8 mouse cellular contexts compared by ENCODE assay signal in genomic region chr4:141853437-141853836, GRCm38 (mm10). TPM values are rescaled to one million over a fixed set of nuclear protein-coding genes. Genes with fewer than 3 reads are reported as not detected.
A peak's percentile ranks its signal among the peaks of the same experiment; 100 is the strongest.
DNase-seq lines count a peak whose midpoint lies in the region; ATAC-seq and TF ChIP-seq lines count a peak whose summit lies in the region.

No protein-coding gene starts in this region.

- H3K27ac ChIP-seq in heart, adult 2 months, result no peak overlapping the region
- H3K27ac ChIP-seq in midbrain, embryonic 14.5 days (replicated peaks; ENCODE audit: low read depth, low read length), result no peak overlapping the region
- H3K27ac ChIP-seq in midbrain, embryonic 15.5 days, result no peak overlapping the region
- no peak overlapping the region for H3K27ac ChIP-seq in midbrain, postnatal 0 days (ENCODE audit: low read depth, low read length)

- 67% methylated on average over 9 of the region's 9 CpGs for WGBS in heart, adult 2 months
- WGBS in midbrain, embryonic 14.5 days, result 76% methylated on average over 9 of the region's 9 CpGs
- 71% methylated on average over 9 of the region's 9 CpGs for WGBS in midbrain, embryonic 15.5 days
- 72% methylated on average over 9 of the region's 9 CpGs for WGBS in midbrain, postnatal 0 days

- no peak for DNase-seq in heart, adult 2 months
- no peak for DNase-seq in heart, adult 8-10 months (ENCODE audit: low spot score)
- DNase-seq in midbrain, embryonic 14.5 days, result peak; percentile 85
- DNase-seq in T-cell, adult 2 months (ENCODE audit: low spot score), result peak; percentile 18
- peak; percentile 71 for DNase-seq in midbrain, postnatal 0 days (ENCODE audit: low spot score)
- DNase-seq in layer of hippocampus, adult 9-10 months (ENCODE audit: low spot score), result no peak

- H3K4me1 ChIP-seq in heart, adult 2 months (ENCODE audit: control insufficient read depth, insufficient read depth, low read length), result peaks cover 1% of the 10 kb centered on the region; the same call in 1 of the 2 replicates
- no peaks in the 10 kb centered on the region for H3K4me1 ChIP-seq in midbrain, embryonic 14.5 days (ENCODE audit: control insufficient read depth, insufficient read depth, low read length)
- 0 out of 2 replicates have a peak, but pooled peaks cover 2% of the 10 kb centered on the region for H3K4me1 ChIP-seq in midbrain, embryonic 15.5 days
- H3K4me1 ChIP-seq in midbrain, postnatal 0 days (ENCODE audit: insufficient read depth, low read length), result no peaks in the 10 kb centered on the region

- H3K27me3 ChIP-seq in heart, adult 2 months (ENCODE audit: control insufficient read depth, insufficient read depth, low read length), result no peaks in the 10 kb centered on the region
- H3K27me3 ChIP-seq in midbrain, embryonic 14.5 days (ENCODE audit: control insufficient read depth, insufficient read depth, low read length), result no peaks in the 10 kb centered on the region
- H3K27me3 ChIP-seq in midbrain, embryonic 15.5 days (replicated peaks), result no peaks in the 10 kb centered on the region
- no peaks in the 10 kb centered on the region for H3K27me3 ChIP-seq in midbrain, postnatal 0 days (ENCODE audit: insufficient read depth, low read length)

- TF ChIP-seq POLR2A in heart, adult 2 months (IDR thresholded peaks at IDR 0.05; ENCODE audit: insufficient read depth, low read depth, low read length), result no peak

- no peak overlapping the region for H3K4me2 ChIP-seq in midbrain, embryonic 14.5 days (ENCODE audit: low read length)
- no peak overlapping the region for H3K4me2 ChIP-seq in midbrain, embryonic 15.5 days
- H3K4me2 ChIP-seq in midbrain, postnatal 0 days (ENCODE audit: low read depth, low read length, poor library complexity, severe bottlenecking), result no peak overlapping the region

- no peak overlapping the region for H3K9ac ChIP-seq in heart, adult 2 months (ENCODE audit: low read depth, low read length)
- no peak overlapping the region for H3K9ac ChIP-seq in midbrain, embryonic 14.5 days (replicated peaks; ENCODE audit: low read length)
- no peak overlapping the region for H3K9ac ChIP-seq in midbrain, embryonic 15.5 days
- no peak overlapping the region for H3K9ac ChIP-seq in midbrain, postnatal 0 days (replicated peaks; ENCODE audit: low read length, poor library complexity, severe bottlenecking)

- H3K4me3 ChIP-seq in heart, adult 2 months, result no peak overlapping the region
- H3K4me3 ChIP-seq in midbrain, embryonic 14.5 days (replicated peaks; ENCODE audit: low read depth, low read length), result no peak overlapping the region
- no peak overlapping the region for H3K4me3 ChIP-seq in midbrain, embryonic 15.5 days
- H3K4me3 ChIP-seq in midbrain, postnatal 0 days (ENCODE audit: low read depth, low read length), result no peak overlapping the region

- peak; percentile 81 for TF ChIP-seq CTCF in heart, adult 2 months (IDR thresholded peaks at IDR 0.05)
- TF ChIP-seq CTCF in midbrain, postnatal 0 days (IDR thresholded peaks at IDR 0.05), result peak; percentile 85

- no peaks in the 10 kb centered on the region for H3K36me3 ChIP-seq in heart, adult 2 months (ENCODE audit: control insufficient read depth, insufficient read depth, low read length)
- H3K36me3 ChIP-seq in midbrain, embryonic 14.5 days (ENCODE audit: control insufficient read depth, insufficient read depth, low read length), result no peaks in the 10 kb centered on the region
- no peaks in the 10 kb centered on the region for H3K36me3 ChIP-seq in midbrain, embryonic 15.5 days (replicated peaks)
- no peaks in the 10 kb centered on the region for H3K36me3 ChIP-seq in midbrain, postnatal 0 days (ENCODE audit: insufficient read depth, low read length)

- no peak for ATAC-seq in midbrain, embryonic 14.5 days (ENCODE audit: low FRiP score, low TSS enrichment)
- ATAC-seq in midbrain, embryonic 15.5 days (replicated peaks), result no peak
- ATAC-seq in erythroblast, adult 5-6 weeks (replicated peaks; ENCODE audit: low FRiP score, poor library complexity, severe bottlenecking), result peak; percentile 63; the same call in 1 of the 2 replicates
- ATAC-seq in midbrain, postnatal 0 days (ENCODE audit: low FRiP score), result no peak

- no peaks in the 10 kb centered on the region for H3K79me2 ChIP-seq in heart, adult 2 months (replicated peaks; ENCODE audit: control insufficient read depth, insufficient read depth, low read length)

- intact Hi-C loops in heart, adult 2 months (cut with DNase I), result loop anchor here (1.0 kb wide), 2 partner anchors 43 to 235 kb away; partner anchors contain the start of gene Tmem82

- 0 out of 2 replicates have a peak, but pooled peaks have one; percentile 34 for TF ChIP-seq EP300 in heart, adult 2 months (IDR thresholded peaks at IDR 0.05; ENCODE audit: insufficient read depth, low read depth, low read length)

- H3K9me3 ChIP-seq in midbrain, embryonic 14.5 days (ENCODE audit: control insufficient read depth, low read length), result no peaks in the 10 kb centered on the region
- H3K9me3 ChIP-seq in midbrain, embryonic 15.5 days, result no peaks in the 10 kb centered on the region
- H3K9me3 ChIP-seq in midbrain, postnatal 0 days (ENCODE audit: low read length), result no peaks in the 10 kb centered on the region

RNA-seq across cellular contexts. Expression of gene Ctrc, which starts 7.3 kb away (rescaled TPM):
- total RNA-seq in heart, adult 2 months (2021), result not detected
- polyA plus RNA-seq in heart, adult 2 months (2012; rRNA removed), result not detected in 2 replicates
- not detected for total RNA-seq in heart, adult 8-10 months (2022)
- polyA plus RNA-seq in midbrain, embryonic 14.5 days (2014; fragmentation: Nextera tagmentation; extraction: Ambion mirVana), result not detected in 2 replicates
- not detected in 2 replicates for polyA plus RNA-seq in midbrain, embryonic 15.5 days (2015; fragmentation: Nextera tagmentation; extraction: Ambion mirVana)
- not detected in 2 replicates for total RNA-seq in erythroblast, adult 5-6 weeks (2015; ENCODE audit: low replicate concordance)
- not detected in 2 replicates for total RNA-seq in erythroblast, adult 5-6 weeks (2017; ENCODE audit: low replicate concordance)
- total RNA-seq in midbrain, postnatal 0 days (2014; rRNA removed), result not detected in 2 replicates
- not detected in 2 replicates for polyA plus RNA-seq in midbrain, postnatal 0 days (2015; fragmentation: Nextera tagmentation; extraction: Ambion mirVana)

RNA-seq across cellular contexts. Expression of gene Efhd2, which starts 21.3 kb away (rescaled TPM):
- total RNA-seq in heart, adult 2 months (2021), result 10 to 100 TPM; 19.4 to 21.2 TPM
- 28.4 and 33.0 TPM in 2 replicates for polyA plus RNA-seq in heart, adult 2 months (2012; rRNA removed)
- total RNA-seq in heart, adult 8-10 months (2022), result 10 to 100 TPM; 18.1 to 21.4 (median 19.6) TPM
- 53.8 and 54.0 TPM in 2 replicates for polyA plus RNA-seq in midbrain, embryonic 14.5 days (2014; fragmentation: Nextera tagmentation; extraction: Ambion mirVana)
- polyA plus RNA-seq in midbrain, embryonic 15.5 days (2015; fragmentation: Nextera tagmentation; extraction: Ambion mirVana), result 71.5 and 82.6 TPM in 2 replicates
- total RNA-seq in erythroblast, adult 5-6 weeks (2015; ENCODE audit: low replicate concordance), result 17.6 and 22.5 TPM in 2 replicates
- 13.9 and 19.6 TPM in 2 replicates for total RNA-seq in erythroblast, adult 5-6 weeks (2017; ENCODE audit: low replicate concordance)
- 38.8 TPM in 2 replicates for total RNA-seq in midbrain, postnatal 0 days (2014; rRNA removed)
- polyA plus RNA-seq in midbrain, postnatal 0 days (2015; fragmentation: Nextera tagmentation; extraction: Ambion mirVana), result 49.0 and 54.8 TPM in 2 replicates

RNA-seq across cellular contexts. Expression of gene Cela2a, which starts 27.5 kb away (rescaled TPM):
- not detected for total RNA-seq in heart, adult 2 months (2021)
- polyA plus RNA-seq in heart, adult 2 months (2012; rRNA removed), result 0.26 and 0.62 TPM in 2 replicates
- 1 to 10 TPM in 1 of 4 experiments, not detected in 3; 1.0 TPM for total RNA-seq in heart, adult 8-10 months (2022)
- not detected in 2 replicates for polyA plus RNA-seq in midbrain, embryonic 14.5 days (2014; fragmentation: Nextera tagmentation; extraction: Ambion mirVana)
- 0.36 and 0.43 TPM in 2 replicates for polyA plus RNA-seq in midbrain, embryonic 15.5 days (2015; fragmentation: Nextera tagmentation; extraction: Ambion mirVana)
- total RNA-seq in erythroblast, adult 5-6 weeks (2015; ENCODE audit: low replicate concordance), result not detected in 2 replicates
- not detected in 2 replicates for total RNA-seq in erythroblast, adult 5-6 weeks (2017; ENCODE audit: low replicate concordance)
- not detected in 2 replicates for total RNA-seq in midbrain, postnatal 0 days (2014; rRNA removed)
- not detected in 2 replicates for polyA plus RNA-seq in midbrain, postnatal 0 days (2015; fragmentation: Nextera tagmentation; extraction: Ambion mirVana)

Comparison
In these comparisons a context has a peak if more than half of its experiments do, and no peak if none do; other contexts are left out.
1. DNase-seq: peak in midbrain, embryonic 14.5 days (single experiment), T-cell, adult 2 months (single experiment) and midbrain, postnatal 0 days (single experiment); none in heart, adult 2 months (0 of 2), heart, adult 8-10 months (single experiment) and layer of hippocampus, adult 9-10 months (single experiment).